Mouse (Mus musculus) liver, embryonic 13.5 days (tissue): ENCODE results near the gene Cep68. TPM values are rescaled to one million over a fixed set of nuclear protein-coding genes. Genes with fewer than 3 reads are reported as not detected.
A peak's percentile ranks its signal among the peaks of the same experiment; 100 is the strongest.

Experiments
- ATAC-seq: fragments of 200-750 bp; cut with Nextera tagmentation; 2 replicates; pipeline ENCODE4 v1.8.0; 2017; ENCODE audit warnings: low read depth, mild to moderate bottlenecking, moderate number of reproducible peaks, moderate library complexity
- DNase-seq: peaks from one replicate; pipeline ENCODE4 v3.0.0; 2022
- H3K27ac ChIP-seq: fragments of 300-500 bp; sonication (generic); 2 replicates; pipeline ENCODE4 v1.5.1; 2015; ENCODE audit warnings: moderate library complexity, mild to moderate bottlenecking, inconsistent platforms
- H3K27me3 ChIP-seq: fragments of 300-500 bp; sonication (generic); 2 replicates; pipeline ENCODE4 v1.6.1; 2015; ENCODE audit warnings: mild to moderate bottlenecking, inconsistent platforms
- H3K36me3 ChIP-seq: fragments of 300-500 bp; sonication (generic); 2 replicates; pipeline ENCODE4 v1.6.1; 2015; ENCODE audit warnings: mild to moderate bottlenecking, inconsistent platforms
- H3K4me1 ChIP-seq: fragments of 300-500 bp; sonication (generic); replicated peaks from 2 replicates; pipeline ENCODE4 v1.6.1; 2015; ENCODE audit warnings: inconsistent platforms
- H3K4me2 ChIP-seq: fragments of 300-500 bp; sonication (generic); 2 replicates; pipeline ENCODE4 v1.6.1; 2015; ENCODE audit warnings: inconsistent platforms, mild to moderate bottlenecking, moderate library complexity
- H3K4me3 ChIP-seq: fragments of 300-500 bp; sonication (generic); replicated peaks from 2 replicates; pipeline ENCODE4 v1.5.1; 2015; ENCODE audit warnings: mild to moderate bottlenecking, inconsistent platforms
- H3K9ac ChIP-seq: fragments of 300-500 bp; sonication (generic); 2 replicates; pipeline ENCODE4 v1.6.1; 2015; ENCODE audit warnings: mild to moderate bottlenecking, inconsistent platforms
- H3K9me3 ChIP-seq: fragments of 300-500 bp; sonication (generic); replicated peaks from 2 replicates; pipeline ENCODE4 v1.6.1; 2016; ENCODE audit warnings: inconsistent platforms
- WGBS: fragments of 180-500 bp; shearing (Covaris S2); methylation state at CpG from one replicate; pipeline ENCODE4 v1.1.7; 2015; ENCODE audit not compliant: insufficient replicate concordance; 5-methylcytosine and 5-hydroxymethylcytosine counted together
- polyA plus RNA-seq: library from polyadenylated mRNA; unstranded; fragments of >200 nt; fragmentation: Nextera tagmentation; extraction: Ambion mirVana; gene quantifications from 2 replicates; pipeline ENCODE4 v1.2.1, GENCODE M21; 2015

The Cep68 gene
- polyA plus RNA-seq, 1 experiment from 2014 or later, result 6.9 TPM

DNA sequence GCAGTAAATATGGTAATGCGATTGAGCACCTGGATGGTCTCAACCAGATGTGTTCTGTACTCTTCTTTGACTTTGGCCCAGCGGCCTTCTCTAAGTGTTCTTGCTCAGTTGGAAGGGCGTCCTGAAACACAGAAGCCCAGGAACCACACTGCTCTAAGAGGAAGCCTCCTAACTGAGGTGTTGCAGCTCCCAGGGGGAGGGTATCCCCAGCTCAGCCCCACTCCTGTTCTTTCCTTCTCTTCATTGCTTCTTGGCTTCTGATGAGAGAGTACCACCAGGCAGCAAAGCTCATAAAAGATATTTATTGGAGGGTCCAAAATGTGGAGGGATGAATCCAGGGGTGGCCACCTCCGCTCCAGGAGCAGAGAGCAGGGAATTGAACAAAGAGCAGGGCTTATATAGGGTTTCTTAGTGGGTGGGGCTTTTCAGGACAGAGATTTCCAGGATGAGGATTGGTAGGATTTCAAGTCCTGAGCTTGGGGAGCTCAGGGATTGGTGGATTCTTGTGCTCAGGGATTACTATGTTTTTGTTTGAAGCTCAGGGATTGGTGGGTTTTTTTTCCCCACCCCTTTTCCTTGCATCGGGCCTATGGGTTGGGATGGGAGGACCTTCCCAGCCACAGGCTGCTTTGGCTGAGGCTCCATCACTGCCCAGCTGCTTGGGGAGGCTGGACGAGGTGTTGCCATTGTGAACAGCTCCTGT lies 1.4 kb upstream of the Cep68 start:
- H3K4me3 ChIP-seq, result no peak overlapping the region
- WGBS, result 74% methylated on average over 6 of the region's 6 CpGs
- no peak overlapping the region for H3K27ac ChIP-seq
- no peaks in the 10 kb centered on the region for H3K27me3 ChIP-seq
- H3K36me3 ChIP-seq, result no peaks in the 10 kb centered on the region
- ATAC-seq (no peak), DNase-seq (no peak)
- peak overlapping the region; percentile 99; the same call in 1 of the 2 replicates for H3K4me2 ChIP-seq
- no peak overlapping the region for H3K9ac ChIP-seq
- no peaks in the 10 kb centered on the region for H3K9me3 ChIP-seq
- H3K4me1 ChIP-seq, result peaks cover 51% of the 10 kb centered on the region

GRCm38 (mm10) chr11:20248840-20249239 lies 389 bp downstream of the Cep68 start:
- peaks cover 9% of the 10 kb centered on the region; the same call in 1 of the 2 replicates for H3K36me3 ChIP-seq
- H3K9me3 ChIP-seq, result no peaks in the 10 kb centered on the region
- WGBS, result under 1% methylated on average over 37 of the region's 39 CpGs
- H3K27me3 ChIP-seq, result no peaks in the 10 kb centered on the region
- no peak for DNase-seq
- peak; percentile 52 for ATAC-seq
- H3K4me1 ChIP-seq, result peaks cover 68% of the 10 kb centered on the region
- peak overlapping the region; percentile 93 for H3K9ac ChIP-seq
- H3K27ac ChIP-seq, result peak overlapping the region; percentile 79
- H3K4me3 ChIP-seq, result peak overlapping the region; percentile 88
- H3K4me2 ChIP-seq, result peak overlapping the region; percentile 99

GRCm38 (mm10) chr11:20248277-20248676 lies 952 bp downstream of the Cep68 start:
- DNase-seq, result no peak
- no peak for ATAC-seq
- Histone ChIP-seq H3K4me3 (peak overlapping the region; percentile 88), H3K4me2 (peak overlapping the region; percentile 99), H3K9me3 (no peaks in the 10 kb centered on the region), H3K27ac (peak overlapping the region; percentile 79; the same call in 1 of the 2 replicates), H3K4me1 (peaks cover 73% of the 10 kb centered on the region), H3K9ac (peak overlapping the region; percentile 93), H3K36me3 (peaks cover 9% of the 10 kb centered on the region), H3K27me3 (no peaks in the 10 kb centered on the region)
- WGBS, result 3% methylated on average over 4 of the region's 4 CpGs

DNA sequence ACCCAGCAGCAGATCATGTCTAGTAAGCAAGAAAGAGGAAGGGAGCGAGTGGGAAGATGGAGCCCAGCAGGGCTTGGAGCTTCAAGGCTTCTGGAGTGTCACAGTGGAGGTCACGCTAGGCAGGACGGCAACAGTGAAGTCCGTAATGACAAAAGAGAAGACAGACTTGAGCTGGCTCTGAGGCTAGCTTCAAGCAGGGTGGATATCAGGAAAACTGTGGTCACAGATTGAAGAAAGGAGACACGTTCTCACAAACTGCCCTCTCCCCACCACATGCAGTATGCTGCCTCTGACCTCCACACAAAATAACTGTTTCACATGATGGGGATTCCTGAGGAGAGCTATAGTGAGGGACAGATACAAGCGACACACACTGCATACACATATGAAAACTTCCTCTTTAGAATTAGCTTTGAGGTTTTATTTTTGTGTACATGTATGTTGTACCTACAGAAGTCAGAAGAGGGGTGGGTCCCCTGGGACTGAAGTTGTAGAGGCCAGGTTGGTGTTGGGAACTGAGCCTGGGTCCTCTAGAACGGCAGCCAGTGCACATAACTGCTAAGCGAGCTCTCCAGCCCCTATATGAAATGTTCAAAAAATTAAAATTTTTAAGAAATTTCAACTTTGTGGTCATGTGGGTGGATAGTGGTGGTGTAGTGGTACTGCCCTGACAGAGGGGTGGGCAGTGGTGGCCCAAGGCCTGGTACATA lies 1.9 kb downstream of the Cep68 start:
- Histone ChIP-seq H3K4me2 (peak overlapping the region; percentile 99; the same call in 1 of the 2 replicates), H3K27me3 (no peaks in the 10 kb centered on the region), H3K4me3 (no peak overlapping the region), H3K9ac (no peak overlapping the region), H3K36me3 (peaks cover 12% of the 10 kb centered on the region), H3K4me1 (peaks cover 82% of the 10 kb centered on the region), H3K27ac (no peak overlapping the region), H3K9me3 (no peaks in the 10 kb centered on the region)
- no peak for DNase-seq
- 68% methylated on average over 8 of the region's 8 CpGs for WGBS
- ATAC-seq, result no peak

- H3K36me3 ChIP-seq, result peaks cover 16% of the 10 kb centered on the region
- DNase-seq (no peak), ATAC-seq (no peak)
- no peak overlapping the region for H3K4me3 ChIP-seq
- H3K4me1 ChIP-seq, result peaks cover 82% of the 10 kb centered on the region
- 53% methylated on average over 1 of the region's 1 CpGs for WGBS
- H3K4me2 ChIP-seq, result no peak overlapping the region
- H3K27me3 ChIP-seq, result no peaks in the 10 kb centered on the region
- H3K9me3 ChIP-seq, result no peaks in the 10 kb centered on the region
- no peak overlapping the region for H3K9ac ChIP-seq
- no peak overlapping the region for H3K27ac ChIP-seq
Measured at GRCm38 (mm10) chr11:20246616-20247015, 2.6 kb downstream of the Cep68 start.

- ATAC-seq, result no peak
- Histone ChIP-seq H3K4me1 (peaks cover 73% of the 10 kb centered on the region), H3K9me3 (no peaks in the 10 kb centered on the region), H3K27ac (no peak overlapping the region), H3K36me3 (peaks cover 29% of the 10 kb centered on the region), H3K4me2 (no peak overlapping the region), H3K4me3 (no peak overlapping the region), H3K9ac (no peak overlapping the region), H3K27me3 (no peaks in the 10 kb centered on the region)
- WGBS, result 73% methylated on average over 6 of the region's 6 CpGs
- DNase-seq, result no peak
Measured at GRCm38 (mm10) chr11:20245316-20245715, 3.9 kb downstream of the Cep68 start.

DNA sequence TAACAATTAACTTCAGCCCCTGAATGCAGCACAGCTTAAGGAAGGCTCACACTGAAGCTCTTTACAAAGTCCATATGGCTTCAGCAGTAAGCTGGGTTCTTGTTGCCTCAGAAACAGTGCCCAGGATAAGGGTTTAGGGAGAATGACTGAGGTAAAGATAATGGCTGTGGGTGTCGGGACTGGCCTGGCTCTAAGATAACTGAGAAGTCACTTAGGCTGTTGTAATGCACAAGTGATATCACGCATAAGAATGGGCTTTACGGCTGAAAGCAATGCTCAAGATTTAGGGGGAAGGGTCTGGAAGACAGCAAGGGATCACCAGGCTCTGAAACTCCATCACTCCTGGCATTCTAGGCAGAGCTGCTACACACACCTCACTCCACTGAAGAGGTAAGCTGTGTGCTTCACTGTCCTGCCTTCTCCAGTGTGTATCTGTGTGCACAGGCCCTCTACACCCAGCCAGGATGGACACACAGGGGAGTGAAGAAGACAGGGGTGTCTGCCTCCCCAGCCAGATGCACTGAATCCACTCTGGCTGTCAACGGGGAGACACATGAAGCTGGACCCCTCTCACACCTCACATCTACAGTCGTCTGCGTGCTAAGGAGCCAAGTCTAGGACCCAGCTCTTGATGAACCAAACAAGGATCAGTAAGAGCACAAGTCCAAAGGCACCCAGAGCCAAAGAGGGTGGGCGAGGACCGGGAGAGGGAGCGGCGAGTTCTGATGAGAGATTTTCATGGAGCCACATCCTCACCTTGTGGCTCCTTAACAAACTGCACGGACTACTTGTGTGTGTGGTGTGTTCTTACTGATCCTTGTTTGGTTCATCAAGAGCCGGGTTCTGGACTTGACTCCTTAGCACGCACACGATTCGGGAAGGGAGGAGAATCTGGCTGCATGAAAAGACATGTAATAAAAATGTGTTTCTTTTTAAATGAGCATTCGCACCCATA lies 4.6 kb downstream of the Cep68 start:
- Histone ChIP-seq H3K4me2 (no peak overlapping the region), H3K27ac (peak overlapping the region; percentile 51), H3K9me3 (no peaks in the 10 kb centered on the region), H3K27me3 (no peaks in the 10 kb centered on the region), H3K4me3 (no peak overlapping the region), H3K4me1 (peaks cover 66% of the 10 kb centered on the region), H3K9ac (no peak overlapping the region), H3K36me3 (peaks cover 36% of the 10 kb centered on the region)
- DNase-seq, result no peak
- peak; percentile 37; the same call in 1 of the 2 replicates for ATAC-seq
- WGBS, result 71% methylated on average over 16 of the region's 16 CpGs

DNA sequence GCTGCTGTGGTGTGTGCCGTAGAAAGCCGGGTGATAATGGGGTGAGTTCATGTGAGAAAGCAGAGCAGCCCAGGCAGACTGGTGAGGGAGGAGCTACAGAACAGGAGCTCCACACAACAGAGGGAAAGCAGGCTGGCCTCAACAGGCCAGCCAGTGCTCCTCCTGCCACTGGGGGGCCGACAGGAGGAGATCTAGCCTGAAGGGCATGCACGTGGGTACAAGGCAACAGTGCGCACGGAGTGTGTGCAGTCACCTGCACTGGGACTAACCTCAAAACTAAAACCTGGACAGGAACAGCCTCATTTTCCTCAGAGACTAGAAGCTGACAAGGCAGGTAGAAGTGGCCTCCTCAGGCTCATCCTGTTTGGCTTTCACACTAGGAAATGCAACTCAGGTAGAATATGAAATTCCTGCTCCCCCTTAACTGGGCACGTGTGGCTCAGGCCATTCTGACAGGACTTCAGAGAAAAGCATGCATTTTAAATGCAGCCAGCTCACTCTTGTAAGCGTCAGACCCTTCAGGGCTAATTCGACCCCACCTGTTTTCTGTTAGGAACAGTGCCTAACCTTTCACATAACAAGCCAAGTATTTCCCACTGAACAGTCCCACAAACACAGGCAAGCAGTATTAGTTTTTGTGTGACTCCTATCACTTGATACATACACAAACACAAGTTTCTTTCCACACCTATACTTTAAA lies 5.9 kb downstream of the Cep68 start:
- Histone ChIP-seq H3K27ac (no peak overlapping the region), H3K9ac (no peak overlapping the region), H3K4me2 (no peak overlapping the region), H3K9me3 (no peaks in the 10 kb centered on the region), H3K4me3 (no peak overlapping the region), H3K36me3 (peaks cover 49% of the 10 kb centered on the region), H3K27me3 (no peaks in the 10 kb centered on the region), H3K4me1 (peaks cover 57% of the 10 kb centered on the region)
- peak; percentile 49 for ATAC-seq
- 58% methylated on average over 9 of the region's 9 CpGs for WGBS
- DNase-seq, result no peak

DNA sequence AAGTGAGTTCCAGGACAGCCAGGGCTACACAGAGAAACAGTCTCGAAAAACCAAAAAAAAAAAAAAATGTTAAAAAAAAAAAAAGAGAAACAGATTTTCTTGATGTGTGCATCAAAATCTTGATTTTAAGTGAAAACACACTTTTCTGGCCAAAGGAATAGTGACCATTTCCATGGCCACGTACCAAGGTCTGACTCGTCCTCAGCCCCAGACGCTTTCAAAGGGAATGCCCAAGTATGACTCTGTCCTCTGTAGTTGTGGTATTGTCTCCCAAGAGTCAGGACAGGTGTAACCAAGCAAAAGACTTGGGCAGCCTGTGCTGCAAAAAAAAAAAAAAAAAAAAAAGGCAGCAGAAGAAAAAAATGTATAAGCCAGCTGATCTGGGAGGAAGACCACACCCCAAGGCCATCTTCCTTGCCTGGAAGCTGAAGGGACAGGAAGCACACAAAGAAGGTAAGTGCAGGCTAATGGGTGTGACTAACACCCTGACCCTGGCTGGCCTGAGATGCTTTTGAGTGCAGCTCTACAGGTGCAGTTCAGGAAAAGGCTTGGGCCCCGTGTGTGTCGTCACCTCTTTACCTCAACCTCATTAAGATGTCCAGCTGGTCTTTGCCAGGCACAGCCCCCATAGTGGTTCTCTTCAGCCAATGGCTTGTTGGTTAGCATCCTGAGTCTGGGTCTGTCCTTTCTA lies 6.7 kb downstream of the Cep68 start:
- WGBS, result 79% methylated on average over 6 of the region's 6 CpGs
- Histone ChIP-seq H3K9ac (no peak overlapping the region), H3K9me3 (no peaks in the 10 kb centered on the region), H3K27me3 (no peaks in the 10 kb centered on the region), H3K4me1 (peaks cover 49% of the 10 kb centered on the region), H3K36me3 (peaks cover 55% of the 10 kb centered on the region), H3K4me2 (no peak overlapping the region), H3K27ac (no peak overlapping the region), H3K4me3 (no peak overlapping the region)
- DNase-seq, result no peak
- ATAC-seq, result no peak

DNA sequence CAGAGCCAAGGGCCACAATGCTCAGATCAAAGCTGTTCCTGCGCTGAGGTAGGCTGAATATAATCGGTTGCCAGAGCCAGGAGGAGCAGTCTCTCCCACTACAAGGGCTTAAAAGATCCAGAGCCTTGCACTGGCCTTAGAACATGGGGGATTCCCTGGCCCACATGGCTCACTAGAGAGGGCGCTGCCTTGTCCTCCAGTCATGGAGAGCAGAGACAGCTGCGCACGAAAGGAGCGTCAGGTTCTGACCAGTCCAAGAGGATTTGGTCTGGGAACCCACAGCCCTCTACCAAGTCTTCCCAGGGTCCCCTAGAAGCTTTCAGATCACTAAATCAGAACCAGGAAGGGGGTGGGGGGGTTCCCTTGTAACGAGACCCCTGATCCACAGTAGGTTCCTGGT lies 7.9 kb downstream of the Cep68 start:
- 88% methylated on average over 7 of the region's 7 CpGs for WGBS

More for the DNA sequence above, 7.9 kb downstream of the Cep68 start:
- no peak for DNase-seq
- H3K4me1 ChIP-seq, result peaks cover 37% of the 10 kb centered on the region
- peaks cover 67% of the 10 kb centered on the region for H3K36me3 ChIP-seq
- H3K27ac ChIP-seq, result no peak overlapping the region
- no peak for ATAC-seq
- no peaks in the 10 kb centered on the region for H3K9me3 ChIP-seq
- no peak overlapping the region for H3K4me3 ChIP-seq
- no peaks in the 10 kb centered on the region for H3K27me3 ChIP-seq
- no peak overlapping the region for H3K9ac ChIP-seq
- no peak overlapping the region for H3K4me2 ChIP-seq
